Mouse (Mus musculus): ENCODE measurements around the gene Gm20388. TPM values are rescaled to one million over a fixed set of nuclear protein-coding genes. Genes with fewer than 3 reads are reported as not detected.

Gm20388 gene
- polyA plus RNA-seq, 1 experiment, result 59.3 TPM

- no peak for DNase-seq (ENCODE audit: low read depth)
- TF ChIP-seq CTCF (IDR thresholded peaks at IDR 0.05; ENCODE audit: borderline replicate concordance, extremely low read depth, insufficient read depth, insufficient read length), result no peak
- TF ChIP-seq POLR2A (IDR thresholded peaks at IDR 0.05; ENCODE audit: borderline replicate concordance, extremely low read depth, insufficient read depth, insufficient read length, poor library complexity, severe bottlenecking), result no peak
Measured at GRCm38 (mm10) chr8:120948050-120948595, 1037.5 kb downstream of the Gm20388 start.

- no peak for TF ChIP-seq CTCF (IDR thresholded peaks at IDR 0.05; ENCODE audit: borderline replicate concordance, extremely low read depth, insufficient read depth, insufficient read length)
- no peak for TF ChIP-seq POLR2A (IDR thresholded peaks at IDR 0.05; ENCODE audit: borderline replicate concordance, extremely low read depth, insufficient read depth, insufficient read length, poor library complexity, severe bottlenecking)
- peak; percentile 39 for DNase-seq (ENCODE audit: low read depth)
Measured at GRCm38 (mm10) chr8:120948620-120949491, 1038.2 kb downstream of the Gm20388 start.

GRCm38 (mm10) chr8:120950674-120951218 lies 1040.1 kb downstream of the Gm20388 start:
- peak; percentile 41 for DNase-seq (ENCODE audit: low read depth)
- TF ChIP-seq POLR2A (IDR thresholded peaks at IDR 0.05; ENCODE audit: borderline replicate concordance, extremely low read depth, insufficient read depth, insufficient read length, poor library complexity, severe bottlenecking) (no peak), CTCF (IDR thresholded peaks at IDR 0.05; ENCODE audit: borderline replicate concordance, extremely low read depth, insufficient read depth, insufficient read length) (no peak)

- no peak for TF ChIP-seq POLR2A (IDR thresholded peaks at IDR 0.05; ENCODE audit: borderline replicate concordance, extremely low read depth, insufficient read depth, insufficient read length, poor library complexity, severe bottlenecking)
- no peak for TF ChIP-seq CTCF (IDR thresholded peaks at IDR 0.05; ENCODE audit: borderline replicate concordance, extremely low read depth, insufficient read depth, insufficient read length)
- DNase-seq (ENCODE audit: low read depth), result peak; percentile 66
Measured at GRCm38 (mm10) chr8:120959470-120959891, 1048.8 kb downstream of the Gm20388 start.

- DNase-seq (ENCODE audit: low read depth), result no peak
- TF ChIP-seq POLR2A (IDR thresholded peaks at IDR 0.05; ENCODE audit: borderline replicate concordance, extremely low read depth, insufficient read depth, insufficient read length, poor library complexity, severe bottlenecking) (no peak), CTCF (IDR thresholded peaks at IDR 0.05; ENCODE audit: borderline replicate concordance, extremely low read depth, insufficient read depth, insufficient read length) (no peak)
Measured at GRCm38 (mm10) chr8:120962606-120963380, 1052.2 kb downstream of the Gm20388 start.

- no peak for DNase-seq (ENCODE audit: low read depth)
Measured at GRCm38 (mm10) chr8:120966557-120966956, 1055.9 kb downstream of the Gm20388 start.

GRCm38 (mm10) chr8:120968308-120968707 lies 1057.7 kb downstream of the Gm20388 start:
- no peak for TF ChIP-seq POLR2A (IDR thresholded peaks at IDR 0.05; ENCODE audit: borderline replicate concordance, extremely low read depth, insufficient read depth, insufficient read length, poor library complexity, severe bottlenecking)
- no peak for DNase-seq (ENCODE audit: low read depth)

More at GRCm38 (mm10) chr8:120966557-120966956, 1055.9 kb downstream of the Gm20388 start:
- TF ChIP-seq CTCF (IDR thresholded peaks at IDR 0.05; ENCODE audit: borderline replicate concordance, extremely low read depth, insufficient read depth, insufficient read length) (no peak), POLR2A (IDR thresholded peaks at IDR 0.05; ENCODE audit: borderline replicate concordance, extremely low read depth, insufficient read depth, insufficient read length, poor library complexity, severe bottlenecking) (no peak)

GRCm38 (mm10) chr8:120970346-120970745 lies 1059.7 kb downstream of the Gm20388 start:
- DNase-seq (ENCODE audit: low read depth), result no peak

GRCm38 (mm10) chr8:120971691-120972469 lies 1061.2 kb downstream of the Gm20388 start:
- TF ChIP-seq CTCF (IDR thresholded peaks at IDR 0.05; ENCODE audit: borderline replicate concordance, extremely low read depth, insufficient read depth, insufficient read length) (no peak), POLR2A (IDR thresholded peaks at IDR 0.05; ENCODE audit: borderline replicate concordance, extremely low read depth, insufficient read depth, insufficient read length, poor library complexity, severe bottlenecking) (no peak)
- peak; percentile 48 for DNase-seq (ENCODE audit: low read depth)

More at GRCm38 (mm10) chr8:120970346-120970745, 1059.7 kb downstream of the Gm20388 start:
- TF ChIP-seq POLR2A (IDR thresholded peaks at IDR 0.05; ENCODE audit: borderline replicate concordance, extremely low read depth, insufficient read depth, insufficient read length, poor library complexity, severe bottlenecking) (no peak), CTCF (IDR thresholded peaks at IDR 0.05; ENCODE audit: borderline replicate concordance, extremely low read depth, insufficient read depth, insufficient read length) (peak; percentile 70)

- DNase-seq (ENCODE audit: low read depth), result no peak
- TF ChIP-seq CTCF (IDR thresholded peaks at IDR 0.05; ENCODE audit: borderline replicate concordance, extremely low read depth, insufficient read depth, insufficient read length) (no peak), POLR2A (IDR thresholded peaks at IDR 0.05; ENCODE audit: borderline replicate concordance, extremely low read depth, insufficient read depth, insufficient read length, poor library complexity, severe bottlenecking) (no peak)
Measured at GRCm38 (mm10) chr8:120973046-120973445, 1062.4 kb downstream of the Gm20388 start.

All from brain, embryonic 14.5 days (tissue).